Mouse (Mus musculus) limb, embryonic 11.5 days (tissue): Measurements from ENCODE around the gene Nt5m. TPM values are rescaled to one million over a fixed set of nuclear protein-coding genes. Genes with fewer than 3 reads are reported as not detected.

Experiments used
- ATAC-seq: fragments of 200-750 bp; cut with Nextera tagmentation; 2 replicates; pipeline ENCODE4 v1.8.0; 2017; ENCODE audit warnings: low read depth; ENCODE audit not compliant: insufficient number of reproducible peaks, low FRiP score, low TSS enrichment
- DNase-seq: peaks from one replicate; pipeline ENCODE4 v3.0.0-alpha.2; 2015; ENCODE audit warnings: low spot score
- H3K27ac ChIP-seq: fragments of 300-500 bp; sonication (generic); replicated peaks from 2 replicates; pipeline ENCODE4 v1.5.1; 2014; ENCODE audit warnings: low read depth, mild to moderate bottlenecking, low read length
- H3K27me3 ChIP-seq: fragments of 300-500 bp; sonication (generic); 2 replicates; pipeline ENCODE4 v1.6.1; 2014; ENCODE audit warnings: mild to moderate bottlenecking, low read length, mixed read lengths; ENCODE audit not compliant: control insufficient read depth, insufficient read depth
- H3K36me3 ChIP-seq: fragments of 300-500 bp; sonication (generic); 2 replicates; pipeline ENCODE4 v1.6.1; 2014; ENCODE audit warnings: mild to moderate bottlenecking, low read length, moderate library complexity, mixed read lengths; ENCODE audit not compliant: control insufficient read depth, insufficient read depth
- H3K4me1 ChIP-seq: fragments of 300-500 bp; sonication (generic); 2 replicates; pipeline ENCODE4 v1.6.1; 2014; ENCODE audit warnings: low read length, mixed read lengths; ENCODE audit not compliant: control insufficient read depth, insufficient read depth
- H3K4me2 ChIP-seq: fragments of 300-500 bp; sonication (generic); 2 replicates; pipeline ENCODE4 v1.6.1; 2014; ENCODE audit warnings: low read depth, mild to moderate bottlenecking, moderate library complexity; ENCODE audit not compliant: severe bottlenecking
- H3K4me3 ChIP-seq: fragments of 300-500 bp; sonication (generic); 2 replicates; pipeline ENCODE4 v1.5.1; 2014; ENCODE audit warnings: low read depth, low read length
- H3K9ac ChIP-seq: fragments of 300-500 bp; sonication (generic); 2 replicates; pipeline ENCODE4 v1.6.1; 2014; ENCODE audit warnings: mild to moderate bottlenecking, low read length
- H3K9me3 ChIP-seq: fragments of 300-500 bp; sonication (generic); 2 replicates; pipeline ENCODE4 v1.6.1; 2016; ENCODE audit warnings: low read length; ENCODE audit not compliant: control insufficient read depth
- whole genome bisulfite sequencing: fragments of 180-500 bp; shearing (Covaris S2); extraction: QIAGEN DNeasy Blood & Tissue Kit; methylation state at CpG from one replicate; pipeline ENCODE4 v1.1.7; 2014; 5-methylcytosine and 5-hydroxymethylcytosine counted together
- polyA plus RNA-seq: library from polyadenylated mRNA; unstranded; fragments of >200 nt; fragmentation: Nextera tagmentation; extraction: Ambion mirVana; gene quantifications from 2 replicates; pipeline ENCODE4 v1.2.1, GENCODE M21; 2014

Nt5m gene
- polyA plus RNA-seq, 1 experiment from 2014 or later = 36.1 TPM

DNA sequence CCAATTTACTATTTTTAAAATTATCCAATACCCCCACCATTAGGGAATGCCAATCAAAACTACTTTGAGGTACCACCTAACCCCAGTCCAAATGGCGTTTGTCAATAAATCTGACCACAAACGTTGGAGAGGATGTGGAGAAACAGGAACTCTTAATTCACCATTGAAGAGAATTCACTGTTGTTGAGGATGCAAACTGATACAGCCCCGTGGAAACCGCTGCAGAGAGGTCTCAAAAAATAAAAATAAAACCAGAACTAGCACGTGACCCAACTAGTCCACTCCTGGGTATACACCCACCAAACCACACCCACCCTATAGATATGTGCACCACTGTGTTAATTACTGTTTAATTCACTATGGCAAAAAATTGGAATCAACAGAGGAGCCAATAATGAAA, 81.1 kb downstream of the Nt5m start:
- whole genome bisulfite sequencing = 74% methylated on average over 5 of the region's 5 CpGs
- no peaks in the 10 kb centered on the region for H3K4me1 ChIP-seq
- no peak overlapping the region for H3K4me2 ChIP-seq

DNA sequence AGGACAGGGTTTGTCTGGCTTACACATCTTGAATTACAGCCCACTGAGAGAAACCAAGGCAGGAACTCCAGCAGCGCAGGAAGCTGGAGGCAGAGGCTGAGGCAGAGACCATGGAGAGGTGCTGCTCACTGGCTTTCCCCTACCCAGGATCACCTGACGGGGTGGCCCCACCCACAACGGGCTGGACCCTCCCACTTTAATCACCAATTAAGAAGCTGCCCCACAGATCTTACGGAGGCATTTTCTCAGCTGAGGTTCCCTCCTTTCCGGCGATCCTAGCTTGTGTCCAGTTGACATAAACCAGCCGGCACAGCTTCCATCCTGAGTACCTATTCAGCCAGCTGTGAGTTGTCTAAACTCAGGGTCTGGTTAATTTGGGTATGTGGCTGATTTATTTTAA, 82.0 kb downstream of the Nt5m start:
- ATAC-seq (no peak), DNase-seq (peak; percentile 34)
- peak overlapping the region; percentile 17; the same call in 1 of the 2 replicates for H3K4me2 ChIP-seq
- H3K27ac ChIP-seq = no peak overlapping the region
- H3K4me3 ChIP-seq = no peak overlapping the region
- H3K9ac ChIP-seq = no peak overlapping the region; the same call in 1 of the 2 replicates
- no peaks in the 10 kb centered on the region for H3K27me3 ChIP-seq
- no peaks in the 10 kb centered on the region for H3K9me3 ChIP-seq
- no peaks in the 10 kb centered on the region for H3K36me3 ChIP-seq
- no peaks in the 10 kb centered on the region for H3K4me1 ChIP-seq
- 8% methylated on average over 7 of the region's 7 CpGs for WGBS

More for the DNA sequence above, 81.1 kb downstream of the Nt5m start:
- DNase-seq (no peak), ATAC-seq (no peak)
- Histone ChIP-seq H3K36me3 (no peaks in the 10 kb centered on the region), H3K4me3 (no peak overlapping the region), H3K27ac (no peak overlapping the region), H3K9me3 (no peaks in the 10 kb centered on the region), H3K27me3 (no peaks in the 10 kb centered on the region), H3K9ac (no peak overlapping the region)

DNA sequence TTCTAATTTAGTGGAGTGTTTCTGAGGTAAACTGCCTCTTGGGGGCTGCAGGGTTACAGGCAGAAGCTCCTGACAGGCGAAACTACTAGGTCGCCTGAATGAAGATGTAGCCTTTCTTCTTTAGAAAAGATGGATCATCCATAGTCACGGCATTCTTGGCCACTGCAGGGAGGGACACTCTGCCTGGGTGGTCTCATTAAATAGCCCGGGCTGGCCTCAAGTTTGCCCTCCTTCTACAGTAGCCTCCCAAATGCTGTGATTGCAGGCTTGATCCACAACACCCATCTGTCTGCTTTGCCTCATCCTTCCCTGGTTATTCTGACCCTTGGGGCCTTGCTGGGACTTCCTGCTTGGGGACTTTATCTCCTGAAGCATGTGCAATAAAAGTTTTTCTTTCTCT, 90.8 kb downstream of the Nt5m start:
- H3K27ac ChIP-seq = no peak overlapping the region
- DNase-seq = no peak
- ATAC-seq = no peak
- 44% methylated on average over 4 of the region's 4 CpGs for WGBS
- H3K9me3 ChIP-seq = no peaks in the 10 kb centered on the region
- H3K4me2 ChIP-seq = no peak overlapping the region
- no peaks in the 10 kb centered on the region for H3K36me3 ChIP-seq
- H3K9ac ChIP-seq = no peak overlapping the region
- H3K4me1 ChIP-seq = no peaks in the 10 kb centered on the region
- no peak overlapping the region for H3K4me3 ChIP-seq
- no peaks in the 10 kb centered on the region for H3K27me3 ChIP-seq

Other genes starting within 250 kb of the Nt5m start
- not detected in 2 replicates for gene Olfr223, start 246.2 kb upstream of the Nt5m start, polyA plus RNA-seq
- gene Mprip, start 178.1 kb upstream of the Nt5m start, polyA plus RNA-seq = 71.1 and 78.9 TPM in 2 replicates
- gene Pld6, start 51.8 kb upstream of the Nt5m start, polyA plus RNA-seq = 1.3 and 2.4 TPM in 2 replicates
- gene Flcn, start 29.4 kb upstream of the Nt5m start, polyA plus RNA-seq = 32.0 and 33.7 TPM in 2 replicates
- gene Cops3, start 391 bp downstream of the Nt5m start, polyA plus RNA-seq = 244 and 250 TPM in 2 replicates
- gene Med9, start 108.8 kb downstream of the Nt5m start, polyA plus RNA-seq = 44.9 and 45.5 TPM in 2 replicates
- gene Rasd1, start 125.5 kb downstream of the Nt5m start, polyA plus RNA-seq = 1.1 and 1.2 TPM in 2 replicates
- gene Pemt, start 207.0 kb downstream of the Nt5m start, polyA plus RNA-seq = 4.9 and 6.1 TPM in 2 replicates